Mouse (Mus musculus) G1E (cell line): ENCODE results near the gene Mkks.

Experiments used
- CTCF ChIP-seq: IDR thresholded peaks from 2 replicates; pipeline ENCODE4 v1.5.1; 2012; ENCODE audit warnings: low read depth, low read length, inconsistent platforms, mixed read lengths
- GATA1 ChIP-seq: IDR thresholded peaks from 2 replicates; pipeline ENCODE4 v1.6.1; 2012; ENCODE audit warnings: borderline replicate concordance, low read length, inconsistent platforms, mixed read lengths

- no peak for TF ChIP-seq CTCF
- no peak for TF ChIP-seq GATA1
Measured at GRCm38 (mm10) chr2:136835882-136836281, 55.3 kb downstream of the Mkks start.
